Mouse (Mus musculus): ENCODE measurements around the gene Mfsd5. TPM values are rescaled to one million over a fixed set of nuclear protein-coding genes. Genes with fewer than 3 reads are reported as not detected.

Mfsd5 gene
- total RNA-seq, 2 experiments from 2014 or later, result 18.1 to 19.4 TPM

GRCm38 (mm10) chr15:102278726-102279091 lies 545 bp upstream of the Mfsd5 start:
- intact Hi-C loops (cut with DNase I), result loop anchor here (1.0 to 2.0 kb wide), 4 partner anchors 30 to 100 kb away; partner anchors contain the start of gene Zfp740
- DNase-seq, result no peak

GRCm38 (mm10) chr15:102279783-102280520 lies 698 bp downstream of the Mfsd5 start:
- intact Hi-C loops (cut with DNase I), result loop anchor here (1.0 to 2.0 kb wide), 4 partner anchors 31 to 101 kb away; partner anchors contain the start of gene Zfp740
- no peak for DNase-seq

- DNase-seq, result no peak
- intact Hi-C loops (cut with DNase I), result no loop called here
Observed at GRCm38 (mm10) chr15:102280623-102281022, 1.4 kb downstream of the Mfsd5 start.

GRCm38 (mm10) chr15:102282463-102283292 lies 3.4 kb downstream of the Mfsd5 start:
- DNase-seq, result no peak
- intact Hi-C loops (cut with DNase I), result no loop called here

GRCm38 (mm10) chr15:102283648-102284047 lies 4.4 kb downstream of the Mfsd5 start:
- intact Hi-C loops (cut with DNase I), result no loop called here
- no peak for DNase-seq

- peak; percentile 37 to 46 for DNase-seq
- intact Hi-C loops (cut with DNase I), result loop anchor here (5.0 kb wide), 1 partner anchor 90 kb away; no protein-coding TSS in a partner anchor
Observed at GRCm38 (mm10) chr15:102287395-102287794, 8.1 kb downstream of the Mfsd5 start.

- DNase-seq, result peak; percentile 92 to 93
- intact Hi-C loops (cut with DNase I), result no loop called here
Observed at GRCm38 (mm10) chr15:102295633-102296367, 16.5 kb downstream of the Mfsd5 start, which contains the start of gene Espl1. TSS of gene Espl1 (plus strand) at chr15:102296266.

GRCm38 (mm10) chr15:102296368-102297006 lies 17.2 kb downstream of the Mfsd5 start:
- intact Hi-C loops (cut with DNase I), result no loop called here
- no peak for DNase-seq

GRCm38 (mm10) chr15:102302542-102302941 lies 23.3 kb downstream of the Mfsd5 start:
- DNase-seq, result no peak
- intact Hi-C loops (cut with DNase I), result no loop called here

- intact Hi-C loops (cut with DNase I), result no loop called here
- DNase-seq, result no peak
Observed at GRCm38 (mm10) chr15:102308717-102309116, 29.5 kb downstream of the Mfsd5 start.

GRCm38 (mm10) chr15:102310074-102310845 lies 31.0 kb downstream of the Mfsd5 start:
- intact Hi-C loops (cut with DNase I), result no loop called here
- DNase-seq, result peak; percentile 67

GRCm38 (mm10) chr15:102311489-102311888 lies 32.2 kb downstream of the Mfsd5 start:
- no peak for DNase-seq
- intact Hi-C loops (cut with DNase I), result no loop called here

- intact Hi-C loops (cut with DNase I), result no loop called here
- DNase-seq, result peak; percentile 50 to 53
Observed at GRCm38 (mm10) chr15:102315292-102315691, 36.0 kb downstream of the Mfsd5 start.

GRCm38 (mm10) chr15:102316263-102316662 lies 37.0 kb downstream of the Mfsd5 start:
- intact Hi-C loops (cut with DNase I), result loop anchor here (1.0 to 2.0 kb wide), 3 partner anchors 28 to 137 kb away; no protein-coding TSS in a partner anchor
- peak; percentile 76 to 78 for DNase-seq

GRCm38 (mm10) chr15:102324654-102325473 lies 45.6 kb downstream of the Mfsd5 start:
- DNase-seq, result peak; percentile 15 to 34
- intact Hi-C loops (cut with DNase I), result no loop called here

- intact Hi-C loops (cut with DNase I), result no loop called here
- peak; percentile 86 to 90 for DNase-seq
Observed at GRCm38 (mm10) chr15:102326022-102326576, 46.8 kb downstream of the Mfsd5 start, which contains the start of gene Pfdn5. TSS of gene Pfdn5 (plus strand) at chr15:102326116.

- no peak for DNase-seq
- intact Hi-C loops (cut with DNase I), result no loop called here
Observed at GRCm38 (mm10) chr15:102326892-102327291, 47.6 kb downstream of the Mfsd5 start.
